Comparison of ENCODE assay signal across 15 mouse cellular contexts in the genomic region with DNA sequence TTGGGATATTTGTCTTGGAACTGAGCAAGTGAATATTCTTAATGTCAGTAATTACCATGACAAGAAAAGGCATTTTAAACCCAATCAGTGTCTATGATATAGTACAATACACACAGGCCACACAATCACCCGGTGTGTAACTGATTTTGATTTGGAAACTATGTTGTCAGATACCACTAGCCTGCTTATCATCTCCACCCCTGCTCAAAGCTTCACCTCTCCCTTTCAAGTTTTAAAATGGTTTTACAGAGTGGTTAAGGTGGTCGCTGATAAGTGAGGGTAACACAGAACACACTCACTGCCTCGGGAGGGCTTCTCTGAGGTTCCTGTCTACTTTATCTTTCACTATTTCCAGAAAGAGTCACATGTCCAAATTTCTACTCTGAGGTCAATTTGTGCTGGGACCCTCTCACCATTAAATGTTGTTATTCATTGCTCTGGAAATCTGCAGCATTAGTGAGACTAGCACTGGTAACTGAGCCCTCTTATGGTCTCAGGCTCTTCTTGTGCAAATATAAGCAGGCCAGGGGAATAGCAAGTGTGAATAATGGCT. TPM values are rescaled to one million over a fixed set of nuclear protein-coding genes. Genes with fewer than 3 reads are reported as not detected.
DNase-seq lines count a peak whose midpoint lies in the region; ATAC-seq and TF ChIP-seq lines count a peak whose summit lies in the region.
"Had no signal": no experiment of that assay in that cellular context is flagged by ENCODE, and none has a peak within 500 bp of the region (broad histone marks: within the 10 kb centered on the region; RNA-seq: fewer than 3 reads in every experiment).

No protein-coding gene starts in this region.

- no peak overlapping the region for H3ac ChIP-seq in myocyte (ENCODE audit: control insufficient read depth, insufficient read length)

- no peaks in the 10 kb centered on the region for H3K9me3 ChIP-seq in heart, embryonic 16.5 days (replicated peaks; ENCODE audit: control insufficient read depth, low read length)
- no peaks in the 10 kb centered on the region for H3K9me3 ChIP-seq in megakaryocyte, embryonic 14.5 days
- no peaks in the 10 kb centered on the region for H3K9me3 ChIP-seq in hindbrain, embryonic 15.5 days

- H3K36me3 ChIP-seq in heart, embryonic 16.5 days (ENCODE audit: control insufficient read depth, insufficient read depth): no peaks in the 10 kb centered on the region
- H3K36me3 ChIP-seq in megakaryocyte, embryonic 14.5 days (replicated peaks; ENCODE audit: low read length): no peaks in the 10 kb centered on the region
- H3K36me3 ChIP-seq in hindbrain, embryonic 15.5 days: no peaks in the 10 kb centered on the region
- no peaks in the 10 kb centered on the region for H3K36me3 ChIP-seq in myocyte (ENCODE audit: control insufficient read depth, insufficient read depth)

- H3K27ac ChIP-seq in heart, embryonic 16.5 days (ENCODE audit: low read length): peak overlapping the region; percentile 57
- H3K27ac ChIP-seq in hindbrain, embryonic 15.5 days (replicated peaks): no peak overlapping the region

- ATAC-seq in heart, embryonic 16.5 days (replicated peaks; ENCODE audit: extremely low read depth, insufficient read depth, low FRiP score): no peak
- ATAC-seq in megakaryocyte, adult 5-6 weeks (ENCODE audit: poor library complexity, severe bottlenecking): no peak
- no peak for ATAC-seq in hindbrain, embryonic 15.5 days (ENCODE audit: low FRiP score, low read depth)
- ATAC-seq: activated CD4-positive, CD25-positive, alpha-beta regulatory T cell, adult 4 months; inflammation-experienced regulatory T-cells, adult 6 months had no signal

- no peaks in the 10 kb centered on the region for H3K27me3 ChIP-seq in heart, embryonic 16.5 days (ENCODE audit: control insufficient read depth, insufficient read depth, low read length)
- H3K27me3 ChIP-seq in megakaryocyte, embryonic 14.5 days (replicated peaks): no peaks in the 10 kb centered on the region
- no peaks in the 10 kb centered on the region for H3K27me3 ChIP-seq in hindbrain, embryonic 15.5 days
- H3K27me3 ChIP-seq in myocyte (ENCODE audit: control insufficient read depth, insufficient read depth, insufficient read length): no peaks in the 10 kb centered on the region

- WGBS in heart, embryonic 16.5 days: 24% methylated on average over 3 of the region's 3 CpGs
- 84% methylated on average over 3 of the region's 3 CpGs for WGBS in hindbrain, embryonic 15.5 days

- H3K4me1 ChIP-seq in heart, embryonic 16.5 days (ENCODE audit: control insufficient read depth, insufficient read depth, low read length): peaks cover 21% of the 10 kb centered on the region
- H3K4me1 ChIP-seq in megakaryocyte, embryonic 14.5 days: peaks cover 41% of the 10 kb centered on the region
- peaks cover 32% of the 10 kb centered on the region for H3K4me1 ChIP-seq in hindbrain, embryonic 15.5 days (replicated peaks)

- H3K9ac ChIP-seq in heart, embryonic 16.5 days (ENCODE audit: low read length): peak overlapping the region; percentile 54; the same call in 1 of the 2 replicates
- 0 out of 2 replicates have a peak overlapping the region, but pooled peaks have one; percentile 26 for H3K9ac ChIP-seq in hindbrain, embryonic 15.5 days

- H3K4me2 ChIP-seq in heart, embryonic 16.5 days (ENCODE audit: low read depth, low read length): peak overlapping the region; percentile 72; the same call in 1 of the 2 replicates
- peak overlapping the region; percentile 86; the same call in 1 of the 2 replicates for H3K4me2 ChIP-seq in hindbrain, embryonic 15.5 days
- H3K4me2 ChIP-seq in myocyte (ENCODE audit: low read depth): peak overlapping the region; percentile 85

- H3K79me2 ChIP-seq in myocyte (ENCODE audit: control insufficient read depth, insufficient read depth): peaks cover 9% of the 10 kb centered on the region

- intact Hi-C loops in heart, postnatal 10 days (cut with DNase I): loop anchor here (2.0 to 10.0 kb wide), 2 partner anchors 82 to 1228 kb away; no protein-coding TSS in a partner anchor

- H3K4me3 ChIP-seq in heart, embryonic 16.5 days (ENCODE audit: low read length): no peak overlapping the region
- H3K4me3 ChIP-seq in megakaryocyte, embryonic 14.5 days (replicated peaks): peak overlapping the region; percentile 19
- H3K4me3 ChIP-seq in hindbrain, embryonic 15.5 days: peak overlapping the region; percentile 74; the same call in 1 of the 2 replicates
- H3K4me3 ChIP-seq in myocyte: no peak overlapping the region

- no peak for TF ChIP-seq POLR2A in myocyte (IDR thresholded peaks at IDR 0.05; ENCODE audit: insufficient read length, low read depth)

- DNase-seq in heart, postnatal 10 days: no peak
- no peak for DNase-seq in layer of hippocampus, adult 8-10 months (ENCODE audit: low spot score in 2 of 2)
- DNase-seq in frontal cortex, postnatal 36 days (ENCODE audit: low spot score in 2 of 2): no peak
- DNase-seq: lung, postnatal 36 days; spleen, adult 18-20 months; thymus, postnatal 4 days had no signal

TF ChIP-seq in myocyte, 11 proteins besides CTCF, POLR2A, EP300 and RAD21:
- TF ChIP-seq TCF12 (IDR thresholded peaks at IDR 0.05; ENCODE audit: insufficient read depth, poor library complexity, severe bottlenecking) (no peak), MYOD1 (IDR thresholded peaks at IDR 0.05; ENCODE audit: control insufficient read depth in 1 of 3, insufficient read length in 2 of 3, low read depth in 2 of 3) (no peak)

RNA-seq across cellular contexts. Expression of a gene that starts 1.9 kb away (rescaled TPM):
- polyA plus RNA-seq in heart, embryonic 16.5 days (2015; fragmentation: Nextera tagmentation; extraction: Ambion mirVana): 16.5 and 17.9 TPM in 2 replicates
- total RNA-seq in heart, postnatal 10 days (2021): 10 to 100 TPM; 23.6 to 24.6 TPM
- polyA plus RNA-seq in megakaryocyte, embryonic 14.5 days (2012; ENCODE audit: insufficient read depth, low replicate concordance): 0.57 TPM in 1 of 2 replicates, not detected in the other
- 3.8 and 4.1 TPM in 2 replicates for total RNA-seq in megakaryocyte, adult 5-6 weeks (2015)
- 1.9 and 5.8 TPM in 2 replicates for total RNA-seq in megakaryocyte, adult 5-6 weeks (2017)
- polyA plus RNA-seq in hindbrain, embryonic 15.5 days (2015; fragmentation: Nextera tagmentation; extraction: Ambion mirVana): 16.7 and 17.8 TPM in 2 replicates
- polyA plus RNA-seq in myocyte (2012; fragmentation: generic; extraction: Trizol): 5.9 TPM
- 10 to 100 TPM; 19.8 to 32.1 (median 23.8) TPM for total RNA-seq in layer of hippocampus, adult 8-10 months (2022)

RNA-seq across cellular contexts. Expression of a gene that starts 44.4 kb away (rescaled TPM):
- polyA plus RNA-seq in heart, embryonic 16.5 days (2015; fragmentation: Nextera tagmentation; extraction: Ambion mirVana): not detected in 2 replicates
- total RNA-seq in heart, postnatal 10 days (2021): not detected
- polyA plus RNA-seq in megakaryocyte, embryonic 14.5 days (2012; ENCODE audit: insufficient read depth, low replicate concordance): not detected in 2 replicates
- total RNA-seq in megakaryocyte, adult 5-6 weeks (2015): not detected in 2 replicates
- not detected in 2 replicates for total RNA-seq in megakaryocyte, adult 5-6 weeks (2017)
- not detected in 2 replicates for polyA plus RNA-seq in hindbrain, embryonic 15.5 days (2015; fragmentation: Nextera tagmentation; extraction: Ambion mirVana)
- not detected for polyA plus RNA-seq in myocyte (2012; fragmentation: generic; extraction: Trizol)
- total RNA-seq in layer of hippocampus, adult 8-10 months (2022): not detected
- total RNA-seq: left cerebral cortex, adult 18-20 months had no signal
- polyA plus RNA-seq: activated CD4-positive, CD25-positive, alpha-beta regulatory T cell, adult 4 months; brain, embryonic 14.5 days; inflammation-experienced regulatory T-cells, adult 6 months had no signal

Comparison
In these comparisons a context has a peak if more than half of its experiments do, and no peak if none do; other contexts are left out.
1. H3K4me3 ChIP-seq: peak in megakaryocyte, embryonic 14.5 days (single experiment) and hindbrain, embryonic 15.5 days (single experiment); none in heart, embryonic 16.5 days (single experiment) and myocyte (single experiment).
2. Peak in every context shown above with its lines, with median percentiles within 50 percentile points of each other: H3K4me2 ChIP-seq.